Mouse (Mus musculus) 416B (cell line): ENCODE data around the gene Kcnn1.
"Not testable (repeated sequence)": the region's sequence is repeated elsewhere in the genome, so short reads cannot be mapped to it uniquely, and the experiment has no call there.

Experiments used
- DNase-seq: peaks from one replicate; pipeline ENCODE4 v3.0.0; 2011; ENCODE audit warnings: low read depth

The Kcnn1 gene

DNA sequence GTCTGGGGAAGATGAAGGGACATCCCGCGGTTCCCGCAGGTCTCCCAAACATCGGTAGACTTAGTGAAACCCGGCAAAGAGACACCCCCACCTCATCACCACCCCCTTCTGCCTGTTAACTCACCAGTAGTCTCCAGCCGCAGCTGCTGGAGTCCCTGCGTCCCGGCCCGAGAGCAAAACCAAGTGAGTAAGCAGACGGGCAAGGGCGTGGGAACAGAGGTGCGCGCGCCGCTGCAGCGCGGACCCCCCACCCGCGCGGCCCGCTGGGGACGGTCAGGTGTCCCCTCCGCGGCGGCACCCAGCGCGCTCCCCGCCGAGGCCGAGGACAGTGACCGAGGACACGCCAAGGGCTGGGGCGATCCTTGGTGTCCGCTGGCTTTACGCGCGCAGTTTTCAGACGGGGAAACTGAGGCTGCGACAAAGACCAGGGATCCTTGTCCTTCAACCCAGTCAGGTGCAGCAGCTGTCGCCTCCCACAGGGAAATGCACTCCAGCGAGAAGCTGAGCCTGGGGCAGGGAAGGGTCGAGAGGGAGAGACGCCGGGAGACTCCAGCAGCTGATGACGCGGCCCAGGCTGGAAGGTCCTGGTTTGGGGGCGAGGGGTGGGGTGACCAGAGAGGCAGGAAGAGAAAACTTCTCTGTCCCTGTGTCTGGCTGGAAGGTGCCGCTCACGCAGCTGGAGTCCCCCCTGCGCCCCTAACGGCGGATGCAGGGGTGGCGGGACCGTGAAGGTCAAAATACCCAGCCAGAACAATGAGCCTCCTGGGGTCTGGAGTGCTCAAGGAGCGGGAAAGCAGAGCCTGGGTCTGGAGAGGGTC lies at the start of gene Kcnn1:
Kcnn1 (minus strand) TSS at position 435 of the 818 bp plus-strand sequence.
- DNase-seq: no peak

DNA sequence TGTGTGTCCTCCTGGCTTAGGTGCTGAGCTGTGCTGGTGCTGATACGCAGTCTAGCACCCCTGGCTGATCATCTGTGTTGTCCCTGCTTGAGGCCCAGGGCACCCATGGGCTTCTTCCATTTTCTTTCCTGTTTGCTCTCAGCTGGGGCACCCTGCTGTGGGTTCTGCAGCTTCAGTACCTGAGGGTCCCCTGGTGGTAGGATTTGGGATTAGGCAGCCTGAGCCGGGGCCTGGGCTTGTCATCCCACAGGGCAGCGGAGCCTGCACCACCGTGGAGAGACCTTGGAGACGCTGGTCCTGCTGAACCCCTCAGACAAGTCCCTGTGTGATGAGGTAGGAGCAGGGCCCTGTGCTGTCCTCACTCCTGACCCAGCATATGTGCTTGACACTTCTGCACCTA lies 48.5 kb upstream of the Kcnn1 start:
- peak; percentile 26 for DNase-seq

GRCm38 (mm10) chr8:70907518-70907917 lies 44.5 kb upstream of the Kcnn1 start:
- DNase-seq: no peak

DNA sequence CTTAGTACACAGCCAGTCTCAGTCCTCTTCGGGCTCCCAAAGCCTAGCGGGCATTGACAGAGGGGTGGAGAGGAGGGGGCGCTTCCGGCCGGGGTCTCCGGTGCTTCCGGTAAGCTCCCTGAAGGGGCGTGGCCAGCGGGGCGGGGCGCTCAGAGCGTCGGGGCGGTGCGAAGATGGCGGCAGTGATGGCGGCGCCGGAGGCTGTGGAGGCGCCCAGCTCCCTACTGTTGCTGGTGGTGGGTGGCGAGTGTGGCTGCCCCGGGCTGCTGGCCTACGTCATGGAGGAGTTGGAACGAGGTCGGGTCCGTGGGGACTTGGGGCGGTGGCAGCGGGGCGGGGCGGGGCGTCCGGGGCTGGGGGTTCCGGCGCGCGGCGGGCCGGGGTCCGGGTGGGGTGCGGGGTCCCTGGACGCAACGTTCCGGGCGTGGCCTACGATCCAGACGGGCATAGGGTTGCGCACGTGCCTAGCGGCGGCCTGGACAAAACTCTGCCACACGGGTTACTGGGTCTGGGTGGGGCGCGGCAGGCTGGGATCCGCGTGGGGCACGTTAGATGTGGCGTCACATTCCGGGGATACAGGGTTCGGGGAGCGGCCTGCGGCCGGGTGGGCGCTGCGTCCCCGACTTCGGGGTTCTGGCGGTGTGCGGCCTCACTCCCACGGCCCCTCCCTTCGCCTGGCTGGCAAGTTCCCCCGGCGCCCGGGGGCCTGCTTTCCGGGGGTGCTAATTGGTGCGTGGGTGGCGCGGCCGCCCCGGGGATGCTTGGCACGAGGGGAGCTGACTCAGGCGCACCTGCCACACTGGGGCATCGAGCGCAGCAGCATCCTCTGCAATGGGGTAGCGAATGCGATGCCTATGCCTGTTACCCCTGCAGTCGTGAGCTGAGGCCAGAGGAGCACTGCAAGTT lies 43.0 kb upstream of the Kcnn1 start, which contains the start of gene Map1s:
Map1s (plus strand) TSS at position 102 of the 906 bp plus-strand sequence.
- DNase-seq: peak; percentile 89

GRCm38 (mm10) chr8:70905463-70905830 lies 42.4 kb upstream of the Kcnn1 start:
- no peak for DNase-seq

GRCm38 (mm10) chr8:70904532-70904931 lies 41.5 kb upstream of the Kcnn1 start:
- DNase-seq: peak; percentile 93

DNA sequence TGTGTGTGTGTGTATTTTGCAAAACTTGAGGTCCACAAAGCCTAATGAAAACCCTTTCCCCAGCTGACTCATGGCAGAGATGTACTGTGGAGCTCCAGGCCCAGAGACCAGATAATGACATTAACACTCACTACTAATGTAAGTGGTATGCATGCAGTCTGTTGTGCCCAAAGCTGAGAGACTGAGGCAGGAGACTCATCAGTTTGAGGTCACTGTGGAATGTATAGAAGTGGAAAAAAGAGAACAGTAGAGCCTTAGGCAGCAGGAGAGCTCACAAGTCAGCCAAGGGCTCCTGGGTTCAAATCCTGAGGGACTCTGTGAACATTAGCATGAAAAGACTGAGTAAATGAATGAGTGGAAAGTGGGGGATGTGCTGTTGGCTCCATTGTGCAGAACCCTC lies 40.5 kb upstream of the Kcnn1 start:
- no peak for DNase-seq

DNA sequence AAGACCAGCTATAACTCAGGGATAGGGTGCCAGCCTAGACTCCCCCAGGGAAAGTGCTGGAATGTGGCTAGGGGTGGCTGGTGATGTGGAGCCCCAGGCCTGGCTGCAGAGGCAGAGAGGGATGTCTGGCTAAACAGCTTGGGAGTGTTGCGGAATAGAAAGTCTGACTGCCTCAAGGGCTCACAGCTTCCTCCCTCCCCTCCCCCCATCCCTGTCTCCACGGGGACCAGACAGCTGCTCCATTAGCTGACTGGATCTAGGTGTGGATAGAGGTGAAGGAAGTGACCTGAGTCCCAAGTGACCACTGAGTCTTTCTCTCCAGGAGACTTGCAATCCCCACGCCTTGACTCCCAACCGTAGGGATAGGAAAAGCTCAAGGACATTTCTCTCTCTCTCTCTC lies 40.1 kb upstream of the Kcnn1 start:
- no peak for DNase-seq

DNA sequence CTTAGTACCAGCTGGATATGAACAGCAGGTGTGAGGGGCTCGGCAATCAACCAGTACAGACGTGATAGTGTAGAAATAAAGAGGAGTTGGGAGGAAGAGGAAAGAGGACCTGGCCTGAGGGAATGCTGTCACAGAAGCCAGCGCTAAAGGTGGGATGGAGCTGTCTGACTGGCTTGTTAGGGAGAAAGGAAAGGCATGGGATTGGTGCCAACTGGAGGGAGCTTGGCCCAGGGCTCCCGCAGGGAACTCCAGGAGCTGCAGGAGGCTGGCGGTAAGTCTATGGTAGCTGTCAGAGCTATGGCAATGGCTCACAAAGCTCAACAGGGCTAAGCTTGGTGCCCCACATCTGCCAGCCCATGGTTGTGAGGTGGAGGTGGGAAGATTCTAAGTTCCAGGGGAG lies 39.2 kb upstream of the Kcnn1 start:
- DNase-seq: no peak

- DNase-seq: no peak
Measured at GRCm38 (mm10) chr8:70900872-70901387, 37.9 kb upstream of the Kcnn1 start.

DNA sequence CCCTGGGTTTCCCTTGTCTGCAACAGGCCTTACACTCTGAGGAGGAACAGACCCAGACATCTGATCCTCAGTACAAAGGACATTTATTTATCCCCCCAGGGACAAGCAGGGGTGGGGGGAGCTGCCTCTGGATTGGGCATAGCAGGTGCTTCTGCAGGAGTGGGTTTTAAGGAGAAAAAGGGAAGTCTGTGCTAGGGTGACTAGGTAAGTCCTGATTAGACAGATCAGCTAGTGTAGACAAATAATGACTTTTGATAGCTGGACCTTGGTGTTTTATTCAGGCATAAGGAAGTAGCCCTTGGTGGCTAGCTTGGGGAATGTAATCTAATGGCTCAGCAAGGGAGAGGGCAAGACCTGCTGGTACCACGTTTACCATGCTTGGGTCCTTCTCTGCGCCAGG lies 36.2 kb upstream of the Kcnn1 start:
- DNase-seq: no peak

GRCm38 (mm10) chr8:70898661-70899198 lies 35.7 kb upstream of the Kcnn1 start:
- no peak for DNase-seq

DNA sequence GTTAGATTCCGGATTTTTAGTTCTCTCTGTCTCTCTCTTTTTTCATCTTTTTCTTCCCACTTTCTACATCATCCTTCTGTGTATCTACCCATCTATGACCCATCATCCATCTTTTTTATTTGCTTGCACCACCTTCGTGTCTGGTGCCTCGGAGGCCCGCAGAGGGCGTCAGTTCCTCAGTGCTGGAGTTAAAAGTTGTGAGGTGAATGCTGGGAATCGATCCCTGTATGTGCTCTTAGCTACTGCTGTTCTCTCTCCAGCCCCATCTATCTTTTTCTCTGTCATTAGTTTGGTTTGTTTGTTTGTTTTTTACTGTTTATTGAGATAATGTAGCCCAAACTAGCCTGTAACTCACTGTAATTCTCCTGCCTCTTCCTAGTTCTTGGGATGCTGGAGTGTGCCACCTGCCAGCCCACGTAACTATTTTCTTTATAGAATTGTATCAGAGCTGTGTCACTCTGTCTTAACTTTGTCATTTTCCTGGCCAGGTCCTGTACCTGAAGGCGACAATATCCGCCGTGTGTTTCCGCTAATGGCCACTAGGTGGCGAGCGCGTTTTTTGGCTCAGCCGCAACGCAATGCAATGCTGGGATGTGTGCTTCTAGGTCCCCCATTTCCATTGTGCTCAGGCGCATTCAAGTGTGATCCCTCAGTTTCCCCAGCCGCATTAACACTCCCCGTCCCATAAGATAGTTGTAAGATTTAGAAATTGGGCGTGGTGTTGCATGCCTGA lies 34.8 kb upstream of the Kcnn1 start:
- peak; percentile 86 for DNase-seq

DNA sequence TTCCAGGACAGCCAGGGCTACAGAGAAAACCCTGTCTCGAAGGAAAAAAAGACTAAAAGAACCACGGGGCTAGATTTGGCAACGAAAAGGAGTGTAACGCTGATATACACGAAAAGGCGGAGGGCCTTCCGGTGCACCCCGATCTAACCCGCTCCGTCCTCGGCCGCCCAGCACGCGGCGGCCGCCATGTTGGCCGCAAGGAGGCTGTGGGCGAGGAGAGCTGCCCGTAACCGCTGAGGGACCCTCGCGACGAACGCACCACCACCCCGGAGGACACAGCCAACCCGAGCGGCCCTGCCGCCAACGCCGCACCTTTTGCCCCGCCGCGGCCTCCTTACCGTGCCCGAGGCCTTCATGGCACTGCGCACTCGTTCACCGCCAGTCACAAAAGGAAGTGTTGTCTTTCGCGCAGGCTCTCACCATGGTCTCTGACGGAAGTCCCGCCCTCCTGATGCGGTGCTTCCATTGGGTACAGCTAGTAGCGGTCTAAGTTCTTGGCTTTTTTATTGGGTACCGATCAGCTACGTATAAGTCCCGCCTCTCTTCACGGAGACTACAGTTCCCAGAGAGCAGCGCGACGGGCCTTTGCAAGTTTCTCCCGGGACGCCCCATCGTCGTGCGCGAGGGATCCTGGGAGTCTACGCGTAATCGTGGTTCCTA lies 34.1 kb upstream of the Kcnn1 start, which contains the start of gene Rpl18a:
Rpl18a (minus strand) TSS at position 392 of the 660 bp plus-strand sequence.
- DNase-seq: peak; percentile 100

DNA sequence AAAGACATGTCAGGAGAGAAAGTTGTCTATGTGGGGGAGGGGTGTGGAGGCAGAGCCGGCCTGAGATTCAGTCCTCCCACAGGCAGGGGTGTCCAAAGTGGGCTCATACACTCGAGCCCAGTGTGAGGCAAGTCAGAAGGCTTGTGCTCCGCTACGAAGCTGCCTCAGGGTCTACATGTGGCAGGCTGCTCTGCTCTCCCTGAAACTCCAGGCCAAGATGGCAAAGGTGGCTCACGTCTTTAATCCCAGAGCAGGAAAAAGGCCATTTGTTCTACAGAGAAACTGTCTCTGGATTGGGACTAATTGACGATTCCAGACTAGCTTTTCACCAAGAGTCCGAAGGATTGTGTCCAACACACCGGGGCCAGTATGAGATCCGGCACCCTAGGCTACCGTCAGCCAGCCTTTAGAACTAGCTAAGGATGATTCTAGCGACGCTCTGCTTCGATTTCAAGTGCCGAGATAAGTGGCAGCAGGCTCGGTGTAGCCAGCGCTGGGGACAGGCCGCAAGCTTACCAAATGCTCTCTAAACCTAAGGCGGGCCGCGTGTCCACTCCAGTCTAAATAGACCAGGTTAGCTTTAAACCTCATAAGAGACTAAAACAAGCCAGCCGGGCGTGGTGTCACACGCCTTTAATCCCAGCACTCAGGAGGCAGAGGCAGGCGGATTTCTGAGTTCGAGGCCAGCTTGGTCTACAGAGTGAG lies 33.4 kb upstream of the Kcnn1 start:
- DNase-seq: peak; percentile 47

DNA sequence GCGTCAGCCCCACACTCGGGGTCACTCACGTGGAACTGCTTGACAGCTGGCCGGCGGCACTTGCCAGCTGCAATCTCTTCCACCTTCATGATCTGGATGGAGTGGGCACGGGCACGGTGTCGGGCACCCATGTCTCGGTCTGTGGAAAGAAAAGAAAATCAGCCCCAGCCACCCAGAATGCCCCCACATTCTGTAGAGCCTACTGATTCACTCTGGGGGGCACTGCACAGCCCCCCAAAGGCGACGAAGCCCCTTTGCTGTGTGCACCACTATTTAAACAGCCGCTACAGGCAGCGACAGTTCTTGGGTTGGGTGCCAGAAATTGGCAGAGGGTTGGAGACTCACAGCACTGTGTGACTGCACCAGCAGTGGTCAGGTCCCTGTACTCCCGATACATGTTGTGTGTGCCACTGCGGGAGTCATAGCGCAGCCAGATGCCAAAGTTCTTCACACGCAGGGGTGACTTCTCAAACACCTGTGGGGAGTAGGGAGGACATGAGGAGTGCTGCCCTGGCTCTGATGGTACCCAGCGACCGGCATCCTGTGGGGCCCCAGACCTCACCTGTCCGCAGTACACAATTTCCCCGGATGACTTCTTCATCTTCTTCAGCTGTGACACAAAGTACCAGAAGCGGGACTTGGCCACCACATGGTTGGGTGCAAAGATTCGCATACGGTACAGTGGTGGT lies 32.7 kb upstream of the Kcnn1 start:
- not testable (repeated sequence) for DNase-seq

DNA sequence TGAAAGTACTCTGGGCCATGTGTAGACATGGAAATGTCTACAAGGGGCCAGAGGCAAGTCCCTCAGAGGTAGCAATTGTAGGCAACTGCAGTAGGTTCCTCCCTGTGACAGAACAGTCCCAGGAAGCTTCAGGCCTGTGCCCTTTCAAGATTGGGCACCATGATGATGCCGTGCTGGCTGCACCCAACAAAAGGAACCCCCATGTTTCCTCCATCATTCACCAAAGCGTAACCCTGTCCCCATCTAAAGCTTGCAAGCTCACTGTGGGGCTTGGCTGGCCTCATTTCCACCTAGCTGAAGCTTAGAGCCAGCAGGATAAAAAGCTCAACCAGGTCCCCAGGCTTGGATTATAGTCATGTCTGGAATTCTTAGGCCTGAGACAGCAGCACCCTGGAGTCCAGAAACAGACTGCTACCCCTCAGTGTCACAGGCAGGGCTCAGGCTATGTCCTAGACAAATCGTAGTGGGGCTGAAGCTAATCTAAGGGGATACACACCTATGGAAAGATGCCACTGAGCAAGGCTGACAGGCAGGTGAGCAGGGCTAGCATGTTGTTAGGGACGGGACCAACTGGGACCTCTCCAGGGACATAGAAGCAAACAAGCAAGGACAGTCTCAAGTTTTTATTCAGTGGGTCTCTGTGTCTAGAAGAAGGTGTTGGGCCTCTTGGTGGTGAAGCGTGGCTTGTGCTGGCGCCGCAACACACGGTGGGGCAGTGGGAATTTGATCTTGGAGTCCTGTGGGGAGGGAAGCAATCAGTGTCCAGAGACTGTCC lies 31.9 kb upstream of the Kcnn1 start:
- DNase-seq: no peak

DNA sequence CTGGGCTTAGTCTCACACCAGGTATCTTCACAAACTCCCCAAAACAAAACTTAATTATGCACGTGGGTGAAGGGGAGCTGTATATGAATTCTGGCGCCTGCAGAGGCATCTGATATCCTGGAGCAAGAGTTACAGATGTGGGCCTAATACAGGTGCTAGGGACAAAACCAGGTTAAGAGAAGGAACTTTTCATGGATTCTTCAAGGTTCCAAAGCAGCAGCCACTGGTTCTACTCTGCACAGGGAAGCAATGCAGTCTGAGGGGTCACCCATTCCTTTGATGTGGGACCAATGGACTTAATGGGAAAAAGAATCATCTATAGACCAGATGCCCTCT lies 31.3 kb upstream of the Kcnn1 start:
- no peak for DNase-seq
